Mouse (Mus musculus) MEL (cell line): ENCODE measurements around the gene Daglb. TPM values are rescaled to one million over a fixed set of nuclear protein-coding genes. Genes with fewer than 3 reads are reported as not detected.
"Not testable (repeated sequence)": the region's sequence is repeated elsewhere in the genome, so short reads cannot be mapped to it uniquely, and the experiment has no call there.

Experiments
- DNase-seq: peaks from one replicate; pipeline ENCODE4 v3.0.0; 2011; ENCODE audit warnings: low read depth, low spot score
- H3K27ac ChIP-seq: 2 replicates; pipeline ENCODE4 v1.5.1; 2012; ENCODE audit warnings: low read depth, mild to moderate bottlenecking, control low read depth, low read length, moderate library complexity; ENCODE audit not compliant: control insufficient read depth
- H3K27me3 ChIP-seq, 2 experiments: fragments of 150-350 bp in 1 of 2; sonication (generic) in 1 of 2; 2 replicates each; pipeline ENCODE4 v1.6.1; 2012; ENCODE audit warnings: low read length in 2 of 2, mild to moderate bottlenecking in 2 of 2, improper control_type of control experiment in 1 of 2, moderate library complexity in 1 of 2; ENCODE audit not compliant: insufficient read depth in 2 of 2, control insufficient read depth in 1 of 2
- H3K36me3 ChIP-seq, 2 experiments: 2 replicates each; pipeline ENCODE4 v1.6.1; 2012 to 2014; ENCODE audit warnings: low read length in 2 of 2, improper control_type of control experiment in 1 of 2, inconsistent platforms in 1 of 2, mild to moderate bottlenecking in 1 of 2; ENCODE audit not compliant: insufficient read depth in 2 of 2, control insufficient read depth in 1 of 2
- H3K4me1 ChIP-seq, 2 experiments: fragments of 150-350 bp in 1 of 2; sonication (generic) in 1 of 2; 2 replicates each; pipeline ENCODE4 v1.6.1; 2012; ENCODE audit warnings: low read length in 2 of 2, improper control_type of control experiment in 1 of 2, mild to moderate bottlenecking in 1 of 2; ENCODE audit not compliant: insufficient read depth in 2 of 2, control insufficient read depth in 1 of 2
- H3K4me3 ChIP-seq, 2 experiments: fragments of 150-350 bp in 1 of 2; sonication (generic) in 1 of 2; 2 replicates each; pipeline ENCODE4 v1.5.1; 2012; ENCODE audit warnings: low read depth in 2 of 2, low read length in 2 of 2, mild to moderate bottlenecking in 2 of 2, moderate library complexity in 2 of 2, control low read depth in 1 of 2, improper control_type of control experiment in 1 of 2; ENCODE audit not compliant: control insufficient read depth in 1 of 2, insufficient read depth in 1 of 2
- H3K79me2 ChIP-seq: 2 replicates; pipeline ENCODE4 v1.6.1; 2012; ENCODE audit warnings: mild to moderate bottlenecking, low read length, moderate library complexity; ENCODE audit not compliant: control insufficient read depth, poor library complexity, insufficient read depth
- H3K9ac ChIP-seq: 2 replicates; pipeline ENCODE4 v1.6.1; 2012; ENCODE audit warnings: low read depth, mild to moderate bottlenecking, control low read depth, low read length, moderate library complexity; ENCODE audit not compliant: control insufficient read depth, poor library complexity, severe bottlenecking
- H3K9me3 ChIP-seq: fragments of 150-350 bp; sonication (generic); replicated peaks from 2 replicates; pipeline ENCODE4 v1.6.1; 2012; ENCODE audit warnings: mild to moderate bottlenecking, low read length, improper control_type of control experiment, moderate library complexity; ENCODE audit not compliant: insufficient read depth
- BHLHE40 ChIP-seq: IDR thresholded peaks from 2 replicates; pipeline ENCODE4 v1.6.1; 2012; ENCODE audit warnings: low read depth, mild to moderate bottlenecking, inconsistent platforms, low read length, improper control_type of control experiment, borderline replicate concordance
- CHD1 ChIP-seq: IDR thresholded peaks from 2 replicates; pipeline ENCODE4 v1.6.1; 2012; ENCODE audit warnings: low read depth, mild to moderate bottlenecking, inconsistent platforms, low read length, improper control_type of control experiment
- CHD2 ChIP-seq: IDR thresholded peaks from 2 replicates; pipeline ENCODE4 v1.6.1; 2011; ENCODE audit warnings: low read length, improper control_type of control experiment
- CTCF ChIP-seq, 3 experiments: IDR thresholded peaks in 2 of 3; conservative IDR thresholded peaks in 1 of 3; 2 replicates each; pipeline ENCODE4 v1.5.1; 2011 to 2012; ENCODE audit warnings: low read length in 3 of 3, low read depth in 2 of 3, mild to moderate bottlenecking in 2 of 3, improper control_type of control experiment in 1 of 3, inconsistent platforms in 1 of 3, mixed read lengths in 1 of 3, moderate library complexity in 1 of 3; ENCODE audit not compliant: control insufficient read depth in 1 of 3, insufficient read depth in 1 of 3, poor library complexity in 1 of 3, severe bottlenecking in 1 of 3
- E2F4 ChIP-seq: IDR thresholded peaks from 2 replicates; pipeline ENCODE4 v1.6.1; 2011; ENCODE audit warnings: low read depth, low read length, improper control_type of control experiment, borderline replicate concordance
- ELF1 ChIP-seq: IDR thresholded peaks from 2 replicates; pipeline ENCODE4 v1.6.1; 2014; ENCODE audit warnings: low read depth, mild to moderate bottlenecking, inconsistent platforms, low read length, improper control_type of control experiment, moderate library complexity
- EP300 ChIP-seq, 2 experiments: IDR thresholded peaks; 2 replicates each; pipeline ENCODE4 v1.6.1; 2011; ENCODE audit warnings: improper control_type of control experiment in 2 of 2, low read length in 2 of 2, low read depth in 1 of 2, mild to moderate bottlenecking in 1 of 2
- ETS1 ChIP-seq: IDR thresholded peaks from 2 replicates; pipeline ENCODE4 v1.6.1; 2012; ENCODE audit warnings: low read depth, mild to moderate bottlenecking, inconsistent platforms, low read length, improper control_type of control experiment, moderate library complexity
- GABPA ChIP-seq: IDR thresholded peaks from 2 replicates; pipeline ENCODE4 v1.6.1; 2012; ENCODE audit warnings: low read depth, mild to moderate bottlenecking, inconsistent platforms, low read length, improper control_type of control experiment, moderate library complexity
- GATA1 ChIP-seq: IDR thresholded peaks from 2 replicates; pipeline ENCODE4 v1.6.1; 2011; ENCODE audit warnings: low read depth, low read length, improper control_type of control experiment
- HCFC1 ChIP-seq: IDR thresholded peaks from 2 replicates; pipeline ENCODE4 v1.6.1; 2012; ENCODE audit warnings: low read depth, mild to moderate bottlenecking, inconsistent platforms, low read length, improper control_type of control experiment, moderate library complexity
- KAT2A ChIP-seq: conservative IDR thresholded peaks from 2 replicates; pipeline ENCODE4 v1.6.1; 2012; ENCODE audit warnings: low read depth, low read length, improper control_type of control experiment, inconsistent platforms
- MAX ChIP-seq: IDR thresholded peaks from 2 replicates; pipeline ENCODE4 v1.6.1; 2011; ENCODE audit warnings: low read length, improper control_type of control experiment
- MAZ ChIP-seq: IDR thresholded peaks from 2 replicates; pipeline ENCODE4 v1.6.1; 2012; ENCODE audit warnings: low read depth, mild to moderate bottlenecking, inconsistent platforms, low read length, improper control_type of control experiment
- MXI1 ChIP-seq: IDR thresholded peaks from 2 replicates; pipeline ENCODE4 v1.6.1; 2011; ENCODE audit warnings: mild to moderate bottlenecking, low read depth, low read length, improper control_type of control experiment
- MYB ChIP-seq: IDR thresholded peaks from 2 replicates; pipeline ENCODE4 v1.6.1; 2011; ENCODE audit warnings: mild to moderate bottlenecking, low read depth, low read length, improper control_type of control experiment
- MYC ChIP-seq: IDR thresholded peaks from 2 replicates; pipeline ENCODE4 v1.6.1; 2011; ENCODE audit warnings: low read depth, mild to moderate bottlenecking, low read length, improper control_type of control experiment, moderate library complexity
- NELFE ChIP-seq: IDR thresholded peaks from 2 replicates; pipeline ENCODE4 v1.6.1; 2011; ENCODE audit warnings: low read depth, low read length, improper control_type of control experiment
- NRF1 ChIP-seq: IDR thresholded peaks from 2 replicates; pipeline ENCODE4 v1.6.1; 2014; ENCODE audit warnings: low read depth, mild to moderate bottlenecking, inconsistent platforms, low read length, improper control_type of control experiment, moderate library complexity; ENCODE audit not compliant: poor library complexity, insufficient read depth, severe bottlenecking
- POLR2A ChIP-seq, 2 experiments: IDR thresholded peaks; 2 replicates each; pipeline ENCODE4 v1.6.1; 2011 to 2012; ENCODE audit warnings: low read length in 2 of 2, mild to moderate bottlenecking in 2 of 2, control low read depth in 1 of 2, improper control_type of control experiment in 1 of 2, low read depth in 1 of 2, moderate library complexity in 1 of 2; ENCODE audit not compliant: control insufficient read depth in 1 of 2, insufficient read depth in 1 of 2, poor library complexity in 1 of 2
- POLR2AphosphoS2 ChIP-seq: IDR thresholded peaks from 2 replicates; pipeline ENCODE4 v1.6.1; 2011; ENCODE audit warnings: low read length, improper control_type of control experiment
- RAD21 ChIP-seq: IDR thresholded peaks from 2 replicates; pipeline ENCODE4 v1.6.1; 2011; ENCODE audit warnings: mild to moderate bottlenecking, low read depth, low read length, improper control_type of control experiment
- RCOR1 ChIP-seq: IDR thresholded peaks from 2 replicates; pipeline ENCODE4 v1.6.1; 2012; ENCODE audit warnings: low read depth, mild to moderate bottlenecking, inconsistent platforms, low read length, improper control_type of control experiment
- SIN3A ChIP-seq: IDR thresholded peaks from 2 replicates; pipeline ENCODE4 v1.6.1; 2012; ENCODE audit warnings: low read length, improper control_type of control experiment, inconsistent platforms
- SMC3 ChIP-seq: IDR thresholded peaks from 2 replicates; pipeline ENCODE4 v1.6.1; 2011; ENCODE audit warnings: low read depth, low read length, improper control_type of control experiment
- TAL1 ChIP-seq: IDR thresholded peaks from 2 replicates; pipeline ENCODE4 v1.6.1; 2012; ENCODE audit warnings: mild to moderate bottlenecking, inconsistent platforms, low read length, moderate library complexity, mixed read lengths
- TBP ChIP-seq: IDR thresholded peaks from 2 replicates; pipeline ENCODE4 v1.8.0; 2011; ENCODE audit warnings: low read depth, low read length, improper control_type of control experiment
- TCF12 ChIP-seq: IDR thresholded peaks from 2 replicates; pipeline ENCODE4 v1.6.1; 2014; ENCODE audit warnings: low read depth, mild to moderate bottlenecking, inconsistent platforms, low read length, improper control_type of control experiment, moderate library complexity
- UBTF ChIP-seq: IDR thresholded peaks from 2 replicates; pipeline ENCODE4 v1.6.1; 2012; ENCODE audit warnings: low read depth, mild to moderate bottlenecking, inconsistent platforms, low read length, improper control_type of control experiment, moderate library complexity, borderline replicate concordance; ENCODE audit not compliant: insufficient read depth
- USF1 ChIP-seq: IDR thresholded peaks from 2 replicates; pipeline ENCODE4 v1.6.1; 2014; ENCODE audit warnings: low read depth, mild to moderate bottlenecking, inconsistent platforms, low read length, improper control_type of control experiment, moderate library complexity
- USF2 ChIP-seq, 2 experiments: IDR thresholded peaks; 2 replicates each; pipeline ENCODE4 v1.6.1; 2011 to 2012; ENCODE audit warnings: improper control_type of control experiment in 2 of 2, low read length in 2 of 2, borderline replicate concordance in 1 of 2, inconsistent platforms in 1 of 2, low read depth in 1 of 2, mild to moderate bottlenecking in 1 of 2; ENCODE audit not compliant: insufficient read depth in 1 of 2
- ZC3H11A ChIP-seq: IDR thresholded peaks from 2 replicates; pipeline ENCODE4 v1.6.1; 2012; ENCODE audit warnings: low read depth, mild to moderate bottlenecking, inconsistent platforms, low read length, improper control_type of control experiment
- ZKSCAN1 ChIP-seq: IDR thresholded peaks from 2 replicates; pipeline ENCODE4 v1.6.1; 2012; ENCODE audit warnings: low read depth, mild to moderate bottlenecking, inconsistent platforms, low read length, improper control_type of control experiment, moderate library complexity
- ZMIZ1 ChIP-seq: IDR thresholded peaks from 2 replicates; pipeline ENCODE4 v1.6.1; 2012; ENCODE audit warnings: low read depth, mild to moderate bottlenecking, inconsistent platforms, low read length, improper control_type of control experiment, moderate library complexity
- ZNF384 ChIP-seq: IDR thresholded peaks from 2 replicates; pipeline ENCODE4 v1.6.1; 2012; ENCODE audit warnings: low read depth, mild to moderate bottlenecking, inconsistent platforms, low read length, improper control_type of control experiment
- polyA plus RNA-seq, 2 experiments: library from polyadenylated mRNA; stranded (reverse) in 1 of 2; unstranded in 1 of 2; fragments of >175 nt in 1 of 2; fragments of >200 nt in 1 of 2; gene quantifications; 2 replicates each; pipeline versions ENCODE4 v1.2.1 to v1.2.4; 2012; ENCODE audit warnings: low replicate concordance in 2 of 2, low read depth in 1 of 2; ENCODE audit not compliant: insufficient read length in 2 of 2, insufficient read depth in 1 of 2, missing spikeins in 1 of 2
- total RNA-seq: library from RNA; depleted of rRNA; stranded (reverse); fragments of 300-350 nt; gene quantifications from 2 replicates; pipeline ENCODE4 v1.2.3, GENCODE M21; 2012

Gene Daglb
- total and polyA plus RNA-seq, 3 experiments, result 8.9 to 10.4 TPM; not detected in 1

GRCm38 (mm10) chr5:143548401-143548846, 84.0 kb downstream of the Daglb start:
- H3K9me3 ChIP-seq, result no peaks in the 10 kb centered on the region
- TF ChIP-seq RCOR1, result no peak
- TF ChIP-seq MAX, result peak; percentile 47; the same call in 1 of the 2 replicates
- TF ChIP-seq CHD2, result no peak
- TF ChIP-seq ZC3H11A, result peak; percentile 29
- TF ChIP-seq POLR2AphosphoS2, result no peak; the same call in 1 of the 2 replicates
- peak; percentile 84 for TF ChIP-seq MXI1
- no peak for TF ChIP-seq UBTF
- TF ChIP-seq USF1, result no peak
- peak; percentile 93 for TF ChIP-seq NRF1
- no peak for TF ChIP-seq ZKSCAN1
- TF ChIP-seq HCFC1, result peak; percentile 68
- TF ChIP-seq GABPA, result no peak
- TF ChIP-seq CHD1, result no peak
- peak; percentile 50 for TF ChIP-seq TCF12
- peak; percentile 55 to 94 (median 67) for TF ChIP-seq CTCF (IDR thresholded peaks at IDR 0.05 in 2 of 3, conservative IDR thresholded peaks at IDR 0.05 in 1 of 3; ENCODE audit: control insufficient read depth in 1 of 3, insufficient read depth in 1 of 3, low read depth in 2 of 3, low read length in 3 of 3, poor library complexity in 1 of 3, severe bottlenecking in 1 of 3)
- no peak for TF ChIP-seq EP300 (IDR thresholded peaks at IDR 0.05; ENCODE audit: low read depth in 1 of 2, low read length in 2 of 2)
- no peak for TF ChIP-seq GATA1
- TF ChIP-seq KAT2A, result no peak; the same call in 1 of the 2 replicates
- peak; percentile 33; the same call in 1 of the 2 replicates for TF ChIP-seq ZMIZ1
- peak; percentile 67 for TF ChIP-seq NELFE
- TF ChIP-seq ETS1, result 0 out of 2 replicates have a peak, but pooled peaks have one; percentile 46
- TF ChIP-seq MYC, result peak; percentile 65; the same call in 1 of the 2 replicates
- peak; percentile 71 for TF ChIP-seq SIN3A
- peak; percentile 67 to 75 for TF ChIP-seq POLR2A (IDR thresholded peaks at IDR 0.05; ENCODE audit: control insufficient read depth in 1 of 2, insufficient read depth in 1 of 2, low read depth in 1 of 2, low read length in 2 of 2, poor library complexity in 1 of 2)
- TF ChIP-seq USF2 (IDR thresholded peaks at IDR 0.05; ENCODE audit: borderline replicate concordance in 1 of 2, insufficient read depth in 1 of 2, low read depth in 1 of 2, low read length in 2 of 2), result no peak
- TF ChIP-seq RAD21, result peak; percentile 55
- TF ChIP-seq SMC3, result peak; percentile 66
- TF ChIP-seq E2F4, result no peak
- TF ChIP-seq TAL1, result no peak
- no peak for TF ChIP-seq BHLHE40
- TF ChIP-seq TBP, result peak; percentile 65; the same call in 1 of the 2 replicates
- TF ChIP-seq MAZ, result peak; percentile 27; the same call in 1 of the 2 replicates
- no peak for TF ChIP-seq ZNF384
- 0 out of 2 replicates have a peak, but pooled peaks have one; percentile 6 for TF ChIP-seq MYB
- peak; percentile 42; the same call in 1 of the 2 replicates for TF ChIP-seq ELF1
- peaks cover 3 to 5% of the 10 kb centered on the region in 2 experiments; a peak in 3 of 4 replicates for H3K27me3 ChIP-seq
- peak overlapping the region; percentile 80 to 84 for H3K4me3 ChIP-seq
- peak; percentile 95 for DNase-seq
- peaks cover 8% of the 10 kb centered on the region for H3K79me2 ChIP-seq
- H3K27ac ChIP-seq, result peak overlapping the region; percentile 52
- H3K4me1 ChIP-seq, result peaks cover 0 to 12% of the 10 kb centered on the region in 2 experiments; a peak in 2 of 4 replicates
- peak overlapping the region; percentile 75 for H3K9ac ChIP-seq
- peaks cover 0 to 10% of the 10 kb centered on the region in 2 experiments; a peak in 2 of 4 replicates for H3K36me3 ChIP-seq

GRCm38 (mm10) chr5:143548922-143549321, 84.5 kb downstream of the Daglb start:
- H3K4me3 ChIP-seq, result peak overlapping the region; percentile 80 to 84
- not testable (repeated sequence) for DNase-seq, H3K36me3 ChIP-seq, H3K9me3 ChIP-seq, H3K27ac ChIP-seq, H3K79me2 ChIP-seq, H3K27me3 ChIP-seq
- peak overlapping the region; percentile 62 for H3K9ac ChIP-seq
- peaks cover 0 to 12% of the 10 kb centered on the region in 2 experiments; a peak in 2 of 4 replicates for H3K4me1 ChIP-seq
